Mouse (Mus musculus): Measurements from ENCODE around the gene Ercc6l2. TPM values are rescaled to one million over a fixed set of nuclear protein-coding genes. Genes with fewer than 3 reads are reported as not detected.
A peak's percentile ranks its signal among the peaks of the same experiment; 100 is the strongest.

Gene Ercc6l2
- polyA plus RNA-seq, 1 experiment from 2014 or later = 32.1 TPM

DNA sequence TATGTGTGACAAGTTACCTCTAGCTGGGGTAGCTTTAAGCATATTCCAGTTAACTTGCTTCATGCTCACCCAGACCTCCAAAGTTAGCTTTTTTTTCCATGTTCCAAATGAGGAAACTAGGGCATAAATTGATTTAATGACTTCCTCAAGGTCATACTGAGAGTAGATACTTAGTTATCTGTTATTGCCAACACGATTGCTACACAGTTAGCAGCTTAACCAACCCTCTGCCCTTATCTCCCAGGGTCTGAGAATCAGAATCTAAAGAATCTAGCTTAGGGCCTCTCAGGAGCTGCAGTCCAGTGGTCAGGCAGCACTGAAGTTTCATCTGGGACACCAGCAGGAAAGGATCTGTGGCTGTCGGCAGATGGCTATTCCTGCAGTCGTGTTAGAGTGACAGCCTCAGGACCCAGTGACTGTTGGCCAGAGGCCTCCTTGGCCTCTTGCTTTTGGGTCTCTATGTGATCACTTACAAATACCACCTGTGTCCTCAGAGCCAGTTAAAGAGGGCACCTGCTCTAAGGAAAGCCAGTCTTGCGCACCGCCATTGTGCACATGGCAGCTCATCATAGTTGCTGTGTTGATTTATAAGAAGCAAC, 115.0 kb downstream of the Ercc6l2 start:
- Histone ChIP-seq H3K27ac (ENCODE audit: low read depth) (peak overlapping the region; percentile 62), H3K4me1 (ENCODE audit: insufficient read depth) (peaks cover 27% of the 10 kb centered on the region), H3K4me2 (no peak overlapping the region), H3K4me3 (ENCODE audit: low read depth, low read length) (no peak overlapping the region), H3K9me3 (ENCODE audit: low read depth, low read length) (no peaks in the 10 kb centered on the region), H3K36me3 (ENCODE audit: insufficient read depth) (no peaks in the 10 kb centered on the region), H3K27me3 (ENCODE audit: insufficient read depth, low read length) (no peaks in the 10 kb centered on the region), H3K9ac (no peak overlapping the region)
- WGBS = 32% methylated on average over 5 of the region's 5 CpGs
- DNase-seq = no peak
- no peak for ATAC-seq (ENCODE audit: insufficient read depth)
- TF ChIP-seq CTCF (IDR thresholded peaks at IDR 0.05; ENCODE audit: low read depth) = no peak

GRCm38 (mm10) chr13:63930525-63930924, 115.5 kb downstream of the Ercc6l2 start:
- no peaks in the 10 kb centered on the region for H3K9me3 ChIP-seq (ENCODE audit: low read depth, low read length)
- 47% methylated on average over 10 of the region's 10 CpGs for WGBS
- no peaks in the 10 kb centered on the region for H3K36me3 ChIP-seq (ENCODE audit: insufficient read depth)
- H3K27me3 ChIP-seq (ENCODE audit: insufficient read depth, low read length) = no peaks in the 10 kb centered on the region
- peaks cover 27% of the 10 kb centered on the region for H3K4me1 ChIP-seq (ENCODE audit: insufficient read depth)
- DNase-seq (no peak), ATAC-seq (ENCODE audit: insufficient read depth) (no peak)
- peak overlapping the region; percentile 62; the same call in 1 of the 2 replicates for H3K27ac ChIP-seq (ENCODE audit: low read depth)
- no peak overlapping the region for H3K4me2 ChIP-seq
- no peak for TF ChIP-seq CTCF (IDR thresholded peaks at IDR 0.05; ENCODE audit: low read depth)
- no peak overlapping the region for H3K4me3 ChIP-seq (ENCODE audit: low read depth, low read length)
- no peak overlapping the region for H3K9ac ChIP-seq

- H3K36me3 ChIP-seq (ENCODE audit: insufficient read depth) = no peaks in the 10 kb centered on the region
- DNase-seq (no peak), ATAC-seq (ENCODE audit: insufficient read depth) (no peak)
- H3K4me3 ChIP-seq (ENCODE audit: low read depth, low read length) = no peak overlapping the region
- no peak for TF ChIP-seq CTCF (IDR thresholded peaks at IDR 0.05; ENCODE audit: low read depth)
- no peaks in the 10 kb centered on the region for H3K9me3 ChIP-seq (ENCODE audit: low read depth, low read length)
- no peak overlapping the region for H3K27ac ChIP-seq (ENCODE audit: low read depth)
- H3K9ac ChIP-seq = no peak overlapping the region
- WGBS = 71% methylated on average over 9 of the region's 9 CpGs
- H3K4me2 ChIP-seq = no peak overlapping the region
- no peaks in the 10 kb centered on the region for H3K4me1 ChIP-seq (ENCODE audit: insufficient read depth)
- H3K27me3 ChIP-seq (ENCODE audit: insufficient read depth, low read length) = no peaks in the 10 kb centered on the region
These were observed 121.3 kb downstream of the Ercc6l2 start for GRCm38 (mm10) chr13:63936369-63936768.

DNA sequence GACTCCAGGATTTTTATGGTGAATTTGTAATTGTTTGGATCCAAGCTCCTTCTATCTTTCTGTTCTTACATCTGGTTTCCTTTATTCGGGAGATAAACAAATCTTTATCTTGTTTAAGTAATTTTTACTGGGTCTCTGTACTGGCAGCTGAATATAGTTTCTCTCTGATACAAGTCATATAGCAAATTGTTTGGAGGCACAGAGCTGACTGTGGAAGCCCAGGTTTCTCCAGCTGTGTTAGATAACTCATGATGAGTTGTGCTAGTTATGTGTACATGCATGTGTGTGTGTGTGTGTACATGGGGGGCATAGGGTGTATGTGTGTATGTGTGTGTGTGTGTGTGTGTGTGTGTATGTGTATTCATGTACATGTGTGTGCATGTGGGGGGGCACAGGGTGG, 125.2 kb downstream of the Ercc6l2 start:
- no peaks in the 10 kb centered on the region; the same call in 1 of the 2 replicates for H3K4me1 ChIP-seq (ENCODE audit: insufficient read depth)
- no peak overlapping the region for H3K4me3 ChIP-seq (ENCODE audit: low read depth, low read length)
- no peak overlapping the region for H3K4me2 ChIP-seq
- no peak for TF ChIP-seq CTCF (IDR thresholded peaks at IDR 0.05; ENCODE audit: low read depth)
- no peaks in the 10 kb centered on the region for H3K27me3 ChIP-seq (ENCODE audit: insufficient read depth, low read length)
- no peaks in the 10 kb centered on the region for H3K36me3 ChIP-seq (ENCODE audit: insufficient read depth)
- H3K9me3 ChIP-seq (ENCODE audit: low read depth, low read length) = no peaks in the 10 kb centered on the region
- ATAC-seq (ENCODE audit: insufficient read depth) (peak; percentile 57; the same call in 1 of the 2 replicates), DNase-seq (no peak)
- 29% methylated on average over 1 of the region's 1 CpGs for WGBS
- peak overlapping the region; percentile 9; the same call in 1 of the 2 replicates for H3K27ac ChIP-seq (ENCODE audit: low read depth)
- H3K9ac ChIP-seq = no peak overlapping the region

- no peaks in the 10 kb centered on the region for H3K9me3 ChIP-seq (ENCODE audit: low read depth, low read length)
- H3K4me3 ChIP-seq (ENCODE audit: low read depth, low read length) = no peak overlapping the region
- no peaks in the 10 kb centered on the region for H3K36me3 ChIP-seq (ENCODE audit: insufficient read depth)
- no peak overlapping the region for H3K9ac ChIP-seq
- DNase-seq = no peak
- no peak overlapping the region for H3K4me2 ChIP-seq
- no peak for ATAC-seq (ENCODE audit: insufficient read depth)
- 82% methylated on average over 4 of the region's 4 CpGs for WGBS
- TF ChIP-seq CTCF (IDR thresholded peaks at IDR 0.05; ENCODE audit: low read depth) = no peak
- H3K27me3 ChIP-seq (ENCODE audit: insufficient read depth, low read length) = no peaks in the 10 kb centered on the region
- H3K4me1 ChIP-seq (ENCODE audit: insufficient read depth) = no peaks in the 10 kb centered on the region; the same call in 1 of the 2 replicates
- no peak overlapping the region; the same call in 1 of the 2 replicates for H3K27ac ChIP-seq (ENCODE audit: low read depth)
These were observed 126.1 kb downstream of the Ercc6l2 start for GRCm38 (mm10) chr13:63941170-63941569.

DNA sequence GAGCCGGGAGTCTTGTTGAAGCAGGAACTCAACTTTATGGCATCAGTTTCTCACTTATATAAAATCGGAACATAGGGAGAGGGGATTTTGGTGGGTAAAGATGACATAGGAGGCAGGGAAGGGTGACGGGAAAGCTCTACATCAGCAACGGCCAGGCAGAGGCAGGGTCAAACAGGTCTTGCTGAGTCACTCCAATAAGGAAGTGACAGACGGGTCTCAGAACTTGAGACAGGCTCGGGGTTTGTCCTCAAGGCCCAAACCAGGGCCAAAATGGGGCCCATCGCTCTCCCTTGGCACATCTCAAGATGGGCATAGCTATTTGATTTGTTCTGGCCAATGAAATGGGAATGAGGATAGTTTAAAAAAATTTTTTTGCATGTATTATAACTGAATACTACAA, 128.6 kb downstream of the Ercc6l2 start:
- 79% methylated on average over 7 of the region's 7 CpGs for WGBS
- no peaks in the 10 kb centered on the region for H3K9me3 ChIP-seq (ENCODE audit: low read depth, low read length)
- H3K27me3 ChIP-seq (ENCODE audit: insufficient read depth, low read length) = no peaks in the 10 kb centered on the region
- no peak overlapping the region for H3K4me2 ChIP-seq
- H3K9ac ChIP-seq = no peak overlapping the region
- no peak overlapping the region for H3K4me3 ChIP-seq (ENCODE audit: low read depth, low read length)
- no peak for ATAC-seq (ENCODE audit: insufficient read depth)
- no peaks in the 10 kb centered on the region for H3K36me3 ChIP-seq (ENCODE audit: insufficient read depth)
- TF ChIP-seq CTCF (IDR thresholded peaks at IDR 0.05; ENCODE audit: low read depth) = no peak
- no peaks in the 10 kb centered on the region; the same call in 1 of the 2 replicates for H3K4me1 ChIP-seq (ENCODE audit: insufficient read depth)
- H3K27ac ChIP-seq (ENCODE audit: low read depth) = no peak overlapping the region
- DNase-seq = no peak

DNA sequence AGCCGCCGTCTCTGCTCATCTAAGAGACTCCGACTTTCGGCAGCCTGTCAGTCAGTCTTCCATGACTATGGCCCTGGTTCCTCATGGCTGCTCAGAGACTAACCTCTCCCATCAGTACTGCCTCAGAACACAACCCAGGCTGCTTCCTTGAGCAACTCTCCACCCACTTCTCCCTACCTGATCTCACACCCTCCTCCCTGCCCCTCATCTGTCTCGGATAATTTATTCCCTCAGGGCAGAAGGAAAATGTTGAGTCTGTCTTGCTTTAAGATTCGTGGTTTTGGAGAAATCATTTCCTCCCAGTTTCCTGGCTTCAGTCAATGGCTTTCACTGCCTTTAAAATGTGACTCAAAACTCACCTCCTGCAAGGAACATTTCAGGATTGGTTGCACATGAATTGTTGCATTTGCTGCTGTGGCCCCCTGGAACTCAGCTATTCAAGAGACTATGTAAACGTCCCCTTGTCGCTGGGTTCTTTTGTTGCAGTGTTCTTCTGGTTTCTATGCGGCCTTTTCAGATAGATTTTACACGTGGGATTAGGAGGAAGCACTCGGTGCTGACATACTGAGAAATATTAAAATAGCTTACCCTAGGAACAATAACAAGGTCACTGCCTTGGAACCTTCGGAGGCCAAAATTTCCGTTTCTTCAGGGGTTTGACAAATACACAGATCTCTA, 129.4 kb downstream of the Ercc6l2 start:
- H3K27me3 ChIP-seq (ENCODE audit: insufficient read depth, low read length) = no peaks in the 10 kb centered on the region
- 46% methylated on average over 13 of the region's 13 CpGs for WGBS
- peak; percentile 31 for DNase-seq
- H3K36me3 ChIP-seq (ENCODE audit: insufficient read depth) = no peaks in the 10 kb centered on the region
- no peaks in the 10 kb centered on the region for H3K9me3 ChIP-seq (ENCODE audit: low read depth, low read length)
- ATAC-seq (ENCODE audit: insufficient read depth) = 0 out of 2 replicates have a peak, but pooled peaks have one; percentile 11
- H3K27ac ChIP-seq (ENCODE audit: low read depth) = no peak overlapping the region
- no peak for TF ChIP-seq CTCF (IDR thresholded peaks at IDR 0.05; ENCODE audit: low read depth)
- H3K4me2 ChIP-seq = no peak overlapping the region
- H3K4me3 ChIP-seq (ENCODE audit: low read depth, low read length) = no peak overlapping the region
- no peak overlapping the region for H3K9ac ChIP-seq
- H3K4me1 ChIP-seq (ENCODE audit: insufficient read depth) = peaks cover under 1% of the 10 kb centered on the region

Other genes starting within 250 kb of the Ercc6l2 start
- gene Ptch1, start 241.6 kb upstream of the Ercc6l2 start, polyA plus RNA-seq (2014; fragmentation: Nextera tagmentation; extraction: Ambion mirVana) = 64.6 and 68.6 TPM in 2 replicates